Mouse (Mus musculus) MEL (cell line): ENCODE measurements around the gene Tsen15. TPM values are rescaled to one million over a fixed set of nuclear protein-coding genes. Genes with fewer than 3 reads are reported as not detected.

Source experiments
- DNase-seq: peaks from one replicate; pipeline ENCODE4 v3.0.0; 2011; ENCODE audit warnings: low read depth, low spot score
- H3K27ac ChIP-seq: 2 replicates; pipeline ENCODE4 v1.5.1; 2012; ENCODE audit warnings: low read depth, mild to moderate bottlenecking, control low read depth, low read length, moderate library complexity; ENCODE audit not compliant: control insufficient read depth
- H3K27me3 ChIP-seq, 2 experiments: fragments of 150-350 bp in 1 of 2; sonication (generic) in 1 of 2; 2 replicates each; pipeline ENCODE4 v1.6.1; 2012; ENCODE audit warnings: low read length in 2 of 2, mild to moderate bottlenecking in 2 of 2, improper control_type of control experiment in 1 of 2, moderate library complexity in 1 of 2; ENCODE audit not compliant: insufficient read depth in 2 of 2, control insufficient read depth in 1 of 2
- H3K36me3 ChIP-seq, 2 experiments: 2 replicates each; pipeline ENCODE4 v1.6.1; 2012 to 2014; ENCODE audit warnings: low read length in 2 of 2, improper control_type of control experiment in 1 of 2, inconsistent platforms in 1 of 2, mild to moderate bottlenecking in 1 of 2; ENCODE audit not compliant: insufficient read depth in 2 of 2, control insufficient read depth in 1 of 2
- H3K4me1 ChIP-seq, 2 experiments: fragments of 150-350 bp in 1 of 2; sonication (generic) in 1 of 2; 2 replicates each; pipeline ENCODE4 v1.6.1; 2012; ENCODE audit warnings: low read length in 2 of 2, improper control_type of control experiment in 1 of 2, mild to moderate bottlenecking in 1 of 2; ENCODE audit not compliant: insufficient read depth in 2 of 2, control insufficient read depth in 1 of 2
- H3K4me3 ChIP-seq, 2 experiments: fragments of 150-350 bp in 1 of 2; sonication (generic) in 1 of 2; 2 replicates each; pipeline ENCODE4 v1.5.1; 2012; ENCODE audit warnings: low read depth in 2 of 2, low read length in 2 of 2, mild to moderate bottlenecking in 2 of 2, moderate library complexity in 2 of 2, control low read depth in 1 of 2, improper control_type of control experiment in 1 of 2; ENCODE audit not compliant: control insufficient read depth in 1 of 2, insufficient read depth in 1 of 2
- H3K79me2 ChIP-seq: 2 replicates; pipeline ENCODE4 v1.6.1; 2012; ENCODE audit warnings: mild to moderate bottlenecking, low read length, moderate library complexity; ENCODE audit not compliant: control insufficient read depth, poor library complexity, insufficient read depth
- H3K9ac ChIP-seq: 2 replicates; pipeline ENCODE4 v1.6.1; 2012; ENCODE audit warnings: low read depth, mild to moderate bottlenecking, control low read depth, low read length, moderate library complexity; ENCODE audit not compliant: control insufficient read depth, poor library complexity, severe bottlenecking
- H3K9me3 ChIP-seq: fragments of 150-350 bp; sonication (generic); replicated peaks from 2 replicates; pipeline ENCODE4 v1.6.1; 2012; ENCODE audit warnings: mild to moderate bottlenecking, low read length, improper control_type of control experiment, moderate library complexity; ENCODE audit not compliant: insufficient read depth
- CHD2 ChIP-seq: IDR thresholded peaks from 2 replicates; pipeline ENCODE4 v1.6.1; 2011; ENCODE audit warnings: low read length, improper control_type of control experiment
- CTCF ChIP-seq, 3 experiments: IDR thresholded peaks in 2 of 3; conservative IDR thresholded peaks in 1 of 3; 2 replicates each; pipeline ENCODE4 v1.5.1; 2011 to 2012; ENCODE audit warnings: low read length in 3 of 3, low read depth in 2 of 3, mild to moderate bottlenecking in 2 of 3, improper control_type of control experiment in 1 of 3, inconsistent platforms in 1 of 3, mixed read lengths in 1 of 3, moderate library complexity in 1 of 3; ENCODE audit not compliant: control insufficient read depth in 1 of 3, insufficient read depth in 1 of 3, poor library complexity in 1 of 3, severe bottlenecking in 1 of 3
- E2F4 ChIP-seq: IDR thresholded peaks from 2 replicates; pipeline ENCODE4 v1.6.1; 2011; ENCODE audit warnings: low read depth, low read length, improper control_type of control experiment, borderline replicate concordance
- ELF1 ChIP-seq: IDR thresholded peaks from 2 replicates; pipeline ENCODE4 v1.6.1; 2014; ENCODE audit warnings: low read depth, mild to moderate bottlenecking, inconsistent platforms, low read length, improper control_type of control experiment, moderate library complexity
- EP300 ChIP-seq, 2 experiments: IDR thresholded peaks; 2 replicates each; pipeline ENCODE4 v1.6.1; 2011; ENCODE audit warnings: improper control_type of control experiment in 2 of 2, low read length in 2 of 2, low read depth in 1 of 2, mild to moderate bottlenecking in 1 of 2
- ETS1 ChIP-seq: IDR thresholded peaks from 2 replicates; pipeline ENCODE4 v1.6.1; 2012; ENCODE audit warnings: low read depth, mild to moderate bottlenecking, inconsistent platforms, low read length, improper control_type of control experiment, moderate library complexity
- MAX ChIP-seq: IDR thresholded peaks from 2 replicates; pipeline ENCODE4 v1.6.1; 2011; ENCODE audit warnings: low read length, improper control_type of control experiment
- MAZ ChIP-seq: IDR thresholded peaks from 2 replicates; pipeline ENCODE4 v1.6.1; 2012; ENCODE audit warnings: low read depth, mild to moderate bottlenecking, inconsistent platforms, low read length, improper control_type of control experiment
- MEF2A ChIP-seq: IDR thresholded peaks from 2 replicates; pipeline ENCODE4 v1.6.1; 2014; ENCODE audit warnings: low read depth, mild to moderate bottlenecking, inconsistent platforms, low read length, improper control_type of control experiment; ENCODE audit not compliant: poor library complexity, insufficient replicate concordance, severe bottlenecking; ENCODE audit errors: extremely low read depth
- NELFE ChIP-seq: IDR thresholded peaks from 2 replicates; pipeline ENCODE4 v1.6.1; 2011; ENCODE audit warnings: low read depth, low read length, improper control_type of control experiment
- POLR2A ChIP-seq, 2 experiments: IDR thresholded peaks; 2 replicates each; pipeline ENCODE4 v1.6.1; 2011 to 2012; ENCODE audit warnings: low read length in 2 of 2, mild to moderate bottlenecking in 2 of 2, control low read depth in 1 of 2, improper control_type of control experiment in 1 of 2, low read depth in 1 of 2, moderate library complexity in 1 of 2; ENCODE audit not compliant: control insufficient read depth in 1 of 2, insufficient read depth in 1 of 2, poor library complexity in 1 of 2
- RAD21 ChIP-seq: IDR thresholded peaks from 2 replicates; pipeline ENCODE4 v1.6.1; 2011; ENCODE audit warnings: mild to moderate bottlenecking, low read depth, low read length, improper control_type of control experiment
- RCOR1 ChIP-seq: IDR thresholded peaks from 2 replicates; pipeline ENCODE4 v1.6.1; 2012; ENCODE audit warnings: low read depth, mild to moderate bottlenecking, inconsistent platforms, low read length, improper control_type of control experiment
- SMC3 ChIP-seq: IDR thresholded peaks from 2 replicates; pipeline ENCODE4 v1.6.1; 2011; ENCODE audit warnings: low read depth, low read length, improper control_type of control experiment
- TAL1 ChIP-seq: IDR thresholded peaks from 2 replicates; pipeline ENCODE4 v1.6.1; 2012; ENCODE audit warnings: mild to moderate bottlenecking, inconsistent platforms, low read length, moderate library complexity, mixed read lengths
- TBP ChIP-seq: IDR thresholded peaks from 2 replicates; pipeline ENCODE4 v1.8.0; 2011; ENCODE audit warnings: low read depth, low read length, improper control_type of control experiment
- USF1 ChIP-seq: IDR thresholded peaks from 2 replicates; pipeline ENCODE4 v1.6.1; 2014; ENCODE audit warnings: low read depth, mild to moderate bottlenecking, inconsistent platforms, low read length, improper control_type of control experiment, moderate library complexity
- ZC3H11A ChIP-seq: IDR thresholded peaks from 2 replicates; pipeline ENCODE4 v1.6.1; 2012; ENCODE audit warnings: low read depth, mild to moderate bottlenecking, inconsistent platforms, low read length, improper control_type of control experiment
- ZKSCAN1 ChIP-seq: IDR thresholded peaks from 2 replicates; pipeline ENCODE4 v1.6.1; 2012; ENCODE audit warnings: low read depth, mild to moderate bottlenecking, inconsistent platforms, low read length, improper control_type of control experiment, moderate library complexity
- polyA plus RNA-seq, 2 experiments: library from polyadenylated mRNA; stranded (reverse) in 1 of 2; unstranded in 1 of 2; fragments of >175 nt in 1 of 2; fragments of >200 nt in 1 of 2; gene quantifications; 2 replicates each; pipeline versions ENCODE4 v1.2.1 to v1.2.4; 2012; ENCODE audit warnings: low replicate concordance in 2 of 2, low read depth in 1 of 2; ENCODE audit not compliant: insufficient read length in 2 of 2, insufficient read depth in 1 of 2, missing spikeins in 1 of 2
- total RNA-seq: library from RNA; depleted of rRNA; stranded (reverse); fragments of 300-350 nt; gene quantifications from 2 replicates; pipeline ENCODE4 v1.2.3, GENCODE M21; 2012

Gene Tsen15
- total and polyA plus RNA-seq, 3 experiments = 66.8 to 194 (median 68.3) TPM

GRCm38 (mm10) chr1:152427912-152428581, 41.6 kb upstream of the Tsen15 start:
- peak; percentile 6 for DNase-seq
- no peak for TF ChIP-seq ZKSCAN1
- no peak for TF ChIP-seq TAL1
- TF ChIP-seq CHD2 = no peak
- TF ChIP-seq POLR2A (IDR thresholded peaks at IDR 0.05; ENCODE audit: control insufficient read depth in 1 of 2, insufficient read depth in 1 of 2, low read depth in 1 of 2, low read length in 2 of 2, poor library complexity in 1 of 2) = no peak
- no peak for TF ChIP-seq RAD21
- no peak for TF ChIP-seq RCOR1
- no peak for TF ChIP-seq CTCF (IDR thresholded peaks at IDR 0.05 in 2 of 3, conservative IDR thresholded peaks at IDR 0.05 in 1 of 3; ENCODE audit: control insufficient read depth in 1 of 3, insufficient read depth in 1 of 3, low read depth in 2 of 3, low read length in 3 of 3, poor library complexity in 1 of 3, severe bottlenecking in 1 of 3)
- TF ChIP-seq ETS1 = no peak
- no peak for TF ChIP-seq NELFE
- no peak for TF ChIP-seq SMC3
- no peak for TF ChIP-seq MEF2A
- TF ChIP-seq MAZ = no peak
- TF ChIP-seq ELF1 = no peak
- TF ChIP-seq TBP = no peak
- no peak for TF ChIP-seq ZC3H11A
- TF ChIP-seq E2F4 = no peak
- no peak for TF ChIP-seq MAX
- Histone ChIP-seq H3K79me2 (no peaks in the 10 kb centered on the region), H3K4me1 (no peaks in the 10 kb centered on the region), H3K27me3 (peaks cover 0 to 2% of the 10 kb centered on the region in 2 experiments; a peak in 2 of 4 replicates), H3K4me3 (no peak overlapping the region), H3K36me3 (no peaks in the 10 kb centered on the region), H3K9ac (no peak overlapping the region), H3K27ac (no peak overlapping the region), H3K9me3 (no peaks in the 10 kb centered on the region)

- TF ChIP-seq CHD2 (no peak), USF1 (no peak), EP300 (IDR thresholded peaks at IDR 0.05; ENCODE audit: low read depth in 1 of 2, low read length in 2 of 2) (no peak)
- Histone ChIP-seq H3K9ac (no peak overlapping the region), H3K36me3 (no peaks in the 10 kb centered on the region), H3K4me3 (no peak overlapping the region), H3K9me3 (no peaks in the 10 kb centered on the region), H3K4me1 (no peaks in the 10 kb centered on the region), H3K27ac (no peak overlapping the region), H3K79me2 (no peaks in the 10 kb centered on the region), H3K27me3 (peaks cover 3 to 9% of the 10 kb centered on the region in 2 experiments)
- no peak for DNase-seq
These were observed 36.6 kb upstream of the Tsen15 start for GRCm38 (mm10) chr1:152423052-152423451.
